Mouse (Mus musculus) heart, embryonic 15.5 days (tissue): ENCODE results near the gene Auh. TPM values are rescaled to one million over a fixed set of nuclear protein-coding genes. Genes with fewer than 3 reads are reported as not detected.

ENCODE experiments used
- ATAC-seq: fragments of 200-750 bp; cut with Nextera tagmentation; replicated peaks from 2 replicates; pipeline ENCODE4 v1.8.0; 2017; ENCODE audit warnings: low read depth, moderate TSS enrichment; ENCODE audit not compliant: insufficient number of reproducible peaks, insufficient read depth, low FRiP score
- H3K27ac ChIP-seq: fragments of 300-500 bp; sonication (generic); 2 replicates; pipeline ENCODE4 v1.5.1; 2015; ENCODE audit warnings: mild to moderate bottlenecking, inconsistent platforms
- H3K27me3 ChIP-seq: fragments of 300-500 bp; sonication (generic); 2 replicates; pipeline ENCODE4 v1.6.1; 2015; ENCODE audit warnings: inconsistent platforms
- H3K36me3 ChIP-seq: fragments of 300-500 bp; sonication (generic); 2 replicates; pipeline ENCODE4 v1.6.1; 2015; ENCODE audit warnings: mild to moderate bottlenecking, inconsistent platforms
- H3K4me1 ChIP-seq: fragments of 300-500 bp; sonication (generic); replicated peaks from 2 replicates; pipeline ENCODE4 v1.6.1; 2015; ENCODE audit warnings: inconsistent platforms
- H3K4me2 ChIP-seq: fragments of 300-500 bp; sonication (generic); 2 replicates; pipeline ENCODE4 v1.6.1; 2015; ENCODE audit warnings: inconsistent platforms, mild to moderate bottlenecking, moderate library complexity
- H3K4me3 ChIP-seq: fragments of 300-500 bp; sonication (generic); 2 replicates; pipeline ENCODE4 v1.5.1; 2015; ENCODE audit warnings: mild to moderate bottlenecking, inconsistent platforms
- H3K9ac ChIP-seq: fragments of 300-500 bp; sonication (generic); 2 replicates; pipeline ENCODE4 v1.6.1; 2015; ENCODE audit warnings: mild to moderate bottlenecking, inconsistent platforms
- H3K9me3 ChIP-seq: fragments of 300-500 bp; sonication (generic); replicated peaks from 2 replicates; pipeline ENCODE4 v1.6.1; 2016; ENCODE audit warnings: inconsistent platforms
- WGBS: fragments of 180-500 bp; shearing (Covaris S2); methylation state at CpG from one replicate; pipeline ENCODE4 v1.1.7; 2015; ENCODE audit warnings: mixed read lengths; 5-methylcytosine and 5-hydroxymethylcytosine counted together
- polyA plus RNA-seq: library from polyadenylated mRNA; unstranded; fragments of >200 nt; fragmentation: Nextera tagmentation; extraction: Ambion mirVana; gene quantifications from 2 replicates; pipeline ENCODE4 v1.2.1, GENCODE M21; 2015

Auh gene
- polyA plus RNA-seq, 1 experiment from 2014 or later: 53.8 TPM

DNA sequence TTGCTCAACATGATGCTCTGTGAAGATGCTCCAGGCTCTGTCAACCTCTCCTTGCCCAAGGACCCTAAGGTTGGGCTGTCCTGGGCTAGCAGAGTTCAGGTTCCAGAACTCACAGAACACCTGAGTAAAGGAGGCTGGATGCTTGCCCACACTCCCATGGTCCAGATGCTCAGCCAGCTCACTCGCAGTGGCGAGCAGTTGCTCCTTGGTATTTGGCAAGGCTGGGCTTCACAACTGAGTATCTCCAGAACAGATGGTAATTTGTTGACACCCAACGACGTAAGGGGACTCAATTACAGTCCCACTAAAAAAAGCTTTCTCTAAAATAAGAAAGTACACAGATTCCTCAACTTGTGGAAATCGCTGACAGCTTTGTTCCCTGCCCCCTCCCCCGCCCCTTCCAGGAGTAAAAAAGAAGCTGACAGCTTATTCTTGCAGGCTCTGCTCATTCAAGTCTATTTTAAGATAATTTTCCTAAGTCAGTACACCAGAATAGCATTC, 111.4 kb downstream of the Auh start:
- Histone ChIP-seq H3K9me3 (no peaks in the 10 kb centered on the region), H3K4me2 (0 out of 2 replicates have a peak overlapping the region, but pooled peaks have one; percentile 3), H3K4me3 (no peak overlapping the region), H3K9ac (no peak overlapping the region), H3K27ac (peak overlapping the region; percentile 72), H3K27me3 (no peaks in the 10 kb centered on the region), H3K36me3 (no peaks in the 10 kb centered on the region), H3K4me1 (peaks cover 53% of the 10 kb centered on the region)
- 27% methylated on average over 6 of the region's 6 CpGs for WGBS
- no peak for ATAC-seq

DNA sequence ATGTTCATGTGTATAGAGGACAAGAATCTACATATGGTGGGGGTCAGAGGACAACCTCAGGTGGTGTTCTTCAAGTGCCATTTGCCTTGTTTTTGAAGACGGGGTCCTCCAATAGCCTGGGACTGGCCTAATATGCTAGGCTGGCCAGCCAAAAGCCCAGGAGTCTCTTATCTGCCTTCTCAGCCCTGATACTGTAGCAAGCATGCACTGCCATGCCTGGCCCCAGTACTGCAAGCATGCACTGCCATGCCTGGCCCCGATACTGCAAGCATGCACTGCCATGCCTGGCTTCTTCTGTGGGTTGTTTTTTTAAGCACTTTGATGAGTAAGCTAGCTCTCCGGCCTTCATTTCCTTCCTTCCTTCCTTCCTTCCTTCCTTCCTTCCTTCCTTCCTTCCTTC, 115.7 kb downstream of the Auh start:
- Histone ChIP-seq H3K4me1 (peaks cover 12% of the 10 kb centered on the region), H3K27ac (no peak overlapping the region), H3K9me3 (no peaks in the 10 kb centered on the region), H3K4me3 (no peak overlapping the region), H3K4me2 (no peak overlapping the region), H3K36me3 (no peaks in the 10 kb centered on the region), H3K27me3 (no peaks in the 10 kb centered on the region), H3K9ac (no peak overlapping the region)
- ATAC-seq: no peak
- 51% methylated on average over 3 of the region's 3 CpGs for WGBS

DNA sequence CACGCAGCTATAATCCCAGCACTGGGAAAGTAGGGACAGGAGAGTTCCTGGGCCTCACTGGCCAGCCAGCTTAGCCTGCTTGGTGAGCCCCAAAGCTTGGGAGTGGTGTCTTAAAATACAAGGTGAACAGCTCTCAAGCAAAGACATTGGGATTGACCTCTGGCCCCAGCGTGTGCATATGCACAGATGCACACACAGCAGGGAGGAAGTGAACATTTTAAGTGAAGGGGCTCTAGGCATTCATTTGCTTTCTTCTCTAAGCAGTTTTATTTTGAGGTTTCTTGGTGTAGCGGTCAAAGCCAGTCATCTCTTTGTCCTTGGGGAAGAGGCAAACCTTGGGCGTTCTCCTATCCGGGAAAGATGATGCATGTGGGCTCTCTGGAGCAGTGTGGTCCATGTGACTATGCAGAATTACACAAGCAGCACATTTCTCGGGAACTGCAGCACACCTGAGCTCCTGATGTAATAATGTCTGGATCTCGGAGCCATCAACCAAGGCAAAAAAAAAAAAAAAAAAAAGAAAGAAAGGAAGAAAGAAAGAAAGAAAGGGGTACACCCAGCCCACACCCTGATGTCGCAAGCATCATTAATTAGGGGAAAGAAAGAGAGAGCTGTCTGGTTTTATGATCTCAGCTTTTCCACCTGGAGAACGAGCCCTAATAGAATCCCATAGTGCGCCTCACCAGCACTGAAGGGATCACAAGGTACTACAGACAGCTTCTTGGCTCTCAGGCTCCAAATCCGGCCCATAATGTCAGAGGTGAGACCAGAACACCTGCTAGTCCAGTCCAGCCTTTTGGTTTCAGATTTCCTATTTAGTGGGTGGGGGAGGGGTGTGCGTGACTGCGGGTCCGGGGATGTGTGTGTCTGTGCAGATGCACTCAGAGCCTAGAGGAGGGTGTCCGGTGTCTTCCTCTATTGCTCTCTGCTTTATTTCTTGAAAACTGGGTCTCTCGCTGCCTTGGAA, 116.6 kb downstream of the Auh start:
- Histone ChIP-seq H3K36me3 (no peaks in the 10 kb centered on the region), H3K4me3 (no peak overlapping the region), H3K4me1 (peaks cover 3% of the 10 kb centered on the region), H3K27me3 (no peaks in the 10 kb centered on the region), H3K27ac (no peak overlapping the region), H3K9me3 (no peaks in the 10 kb centered on the region), H3K4me2 (no peak overlapping the region), H3K9ac (no peak overlapping the region)
- WGBS: 79% methylated on average over 16 of the region's 16 CpGs
- no peak for ATAC-seq

DNA sequence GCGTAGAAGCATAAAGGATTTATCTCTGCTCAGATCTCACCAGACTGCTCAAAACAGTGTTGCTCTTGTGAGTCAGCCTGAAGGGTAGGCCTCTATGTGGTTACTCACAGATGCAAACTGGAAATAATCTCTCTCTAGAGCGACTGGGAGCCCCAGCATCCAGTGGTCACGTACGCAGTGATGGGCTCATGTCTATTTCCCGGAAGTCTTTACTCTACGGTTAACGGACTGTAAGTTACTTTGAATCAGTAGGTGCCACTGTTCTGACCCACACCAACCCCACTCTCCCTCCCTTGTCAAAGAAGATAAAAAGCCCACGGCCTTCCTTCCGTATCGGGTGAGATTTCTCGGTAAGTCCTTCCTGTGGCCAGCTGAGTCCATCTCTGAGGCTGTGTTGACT, 121.8 kb downstream of the Auh start:
- WGBS: 76% methylated on average over 11 of the region's 11 CpGs
- no peak overlapping the region for H3K9ac ChIP-seq
- no peak overlapping the region for H3K4me3 ChIP-seq
- peaks cover 3% of the 10 kb centered on the region for H3K4me1 ChIP-seq
- no peak overlapping the region for H3K4me2 ChIP-seq
- H3K27ac ChIP-seq: no peak overlapping the region
- H3K27me3 ChIP-seq: no peaks in the 10 kb centered on the region
- ATAC-seq: no peak
- H3K36me3 ChIP-seq: no peaks in the 10 kb centered on the region
- H3K9me3 ChIP-seq: no peaks in the 10 kb centered on the region

- WGBS: 52% methylated on average over 4 of the region's 4 CpGs
- no peak overlapping the region for H3K9ac ChIP-seq
- H3K36me3 ChIP-seq: no peaks in the 10 kb centered on the region
- no peaks in the 10 kb centered on the region for H3K27me3 ChIP-seq
- peaks cover 8% of the 10 kb centered on the region for H3K4me1 ChIP-seq
- no peak overlapping the region for H3K27ac ChIP-seq
- no peak overlapping the region for H3K4me3 ChIP-seq
- H3K4me2 ChIP-seq: no peak overlapping the region
- H3K9me3 ChIP-seq: no peaks in the 10 kb centered on the region
- ATAC-seq: no peak
These were observed 123.5 kb downstream of the Auh start for GRCm38 (mm10) chr13:52806029-52806428.

- H3K9me3 ChIP-seq: no peaks in the 10 kb centered on the region
- no peaks in the 10 kb centered on the region for H3K27me3 ChIP-seq
- no peak overlapping the region for H3K4me2 ChIP-seq
- H3K36me3 ChIP-seq: no peaks in the 10 kb centered on the region
- H3K9ac ChIP-seq: no peak overlapping the region
- no peak overlapping the region for H3K4me3 ChIP-seq
- H3K27ac ChIP-seq: no peak overlapping the region
- 65% methylated on average over 6 of the region's 6 CpGs for WGBS
- ATAC-seq: no peak
- peaks cover 8% of the 10 kb centered on the region for H3K4me1 ChIP-seq
These were observed 123.9 kb downstream of the Auh start for GRCm38 (mm10) chr13:52805581-52805980.

DNA sequence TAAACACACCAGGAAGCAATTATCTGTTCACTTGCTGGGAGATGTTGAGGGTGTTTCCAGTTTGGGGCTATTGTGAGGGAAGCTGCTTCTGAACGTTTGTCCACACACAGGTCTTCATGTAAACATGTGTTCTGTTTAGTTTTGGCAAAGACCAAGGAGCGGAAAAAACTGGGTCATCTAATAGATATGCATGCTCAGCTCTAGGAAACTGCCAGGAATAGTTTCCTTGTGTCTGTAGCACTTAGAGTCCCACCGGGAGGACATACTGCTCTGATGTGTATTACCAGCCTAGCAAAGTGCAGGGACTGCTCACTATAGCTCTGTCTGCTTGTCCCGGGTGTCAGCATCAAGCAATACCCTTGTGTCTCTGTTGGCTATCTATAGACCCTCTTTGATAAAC, 127.0 kb downstream of the Auh start:
- no peaks in the 10 kb centered on the region for H3K36me3 ChIP-seq
- H3K9ac ChIP-seq: no peak overlapping the region
- H3K4me2 ChIP-seq: no peak overlapping the region
- no peaks in the 10 kb centered on the region for H3K27me3 ChIP-seq
- 27% methylated on average over 4 of the region's 4 CpGs for WGBS
- H3K9me3 ChIP-seq: no peaks in the 10 kb centered on the region
- no peak overlapping the region for H3K4me3 ChIP-seq
- H3K27ac ChIP-seq: no peak overlapping the region
- ATAC-seq: no peak
- H3K4me1 ChIP-seq: peaks cover 8% of the 10 kb centered on the region

- H3K4me2 ChIP-seq: no peak overlapping the region
- no peak overlapping the region for H3K9ac ChIP-seq
- H3K4me3 ChIP-seq: no peak overlapping the region
- H3K4me1 ChIP-seq: peaks cover 6% of the 10 kb centered on the region
- no peaks in the 10 kb centered on the region for H3K27me3 ChIP-seq
- 52% methylated on average over 4 of the region's 4 CpGs for WGBS
- ATAC-seq: no peak
- no peak overlapping the region for H3K27ac ChIP-seq
- H3K36me3 ChIP-seq: no peaks in the 10 kb centered on the region
- H3K9me3 ChIP-seq: no peaks in the 10 kb centered on the region
These were observed 128.7 kb downstream of the Auh start for GRCm38 (mm10) chr13:52800687-52801341.

DNA sequence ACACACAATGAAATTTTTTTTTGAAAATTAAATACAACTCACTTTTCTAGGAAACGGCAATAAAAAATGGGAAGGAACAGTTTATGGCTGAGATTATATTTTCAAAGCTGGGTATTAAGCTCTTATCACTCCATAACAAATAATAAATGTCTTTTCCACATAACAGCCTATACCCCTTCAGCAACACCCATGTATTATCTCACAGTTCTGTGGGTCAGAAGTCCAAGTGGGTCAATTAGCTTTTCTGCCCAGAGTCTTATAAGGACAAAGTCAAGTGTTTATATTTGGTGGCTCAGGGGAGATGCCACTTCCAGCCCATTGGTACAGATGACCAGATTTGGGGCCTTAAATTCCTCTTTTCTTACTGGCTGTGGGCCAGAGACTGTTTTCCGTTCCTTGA, 129.4 kb downstream of the Auh start:
- H3K27ac ChIP-seq: no peak overlapping the region
- peaks cover 6% of the 10 kb centered on the region for H3K4me1 ChIP-seq
- no peaks in the 10 kb centered on the region for H3K9me3 ChIP-seq
- H3K4me3 ChIP-seq: no peak overlapping the region
- H3K4me2 ChIP-seq: no peak overlapping the region
- ATAC-seq: no peak
- no peak overlapping the region for H3K9ac ChIP-seq
- no peaks in the 10 kb centered on the region for H3K36me3 ChIP-seq
- no peaks in the 10 kb centered on the region for H3K27me3 ChIP-seq
- 55% methylated on average over 2 of the region's 2 CpGs for WGBS

GRCm38 (mm10) chr13:52794232-52794631, 135.2 kb downstream of the Auh start:
- WGBS: 92% methylated on average over 4 of the region's 4 CpGs
- no peaks in the 10 kb centered on the region for H3K9me3 ChIP-seq
- no peaks in the 10 kb centered on the region for H3K27me3 ChIP-seq
- ATAC-seq: no peak
- H3K36me3 ChIP-seq: no peaks in the 10 kb centered on the region
- no peak overlapping the region for H3K4me2 ChIP-seq
- no peaks in the 10 kb centered on the region for H3K4me1 ChIP-seq
- no peak overlapping the region for H3K4me3 ChIP-seq
- H3K9ac ChIP-seq: no peak overlapping the region
- no peak overlapping the region for H3K27ac ChIP-seq

DNA sequence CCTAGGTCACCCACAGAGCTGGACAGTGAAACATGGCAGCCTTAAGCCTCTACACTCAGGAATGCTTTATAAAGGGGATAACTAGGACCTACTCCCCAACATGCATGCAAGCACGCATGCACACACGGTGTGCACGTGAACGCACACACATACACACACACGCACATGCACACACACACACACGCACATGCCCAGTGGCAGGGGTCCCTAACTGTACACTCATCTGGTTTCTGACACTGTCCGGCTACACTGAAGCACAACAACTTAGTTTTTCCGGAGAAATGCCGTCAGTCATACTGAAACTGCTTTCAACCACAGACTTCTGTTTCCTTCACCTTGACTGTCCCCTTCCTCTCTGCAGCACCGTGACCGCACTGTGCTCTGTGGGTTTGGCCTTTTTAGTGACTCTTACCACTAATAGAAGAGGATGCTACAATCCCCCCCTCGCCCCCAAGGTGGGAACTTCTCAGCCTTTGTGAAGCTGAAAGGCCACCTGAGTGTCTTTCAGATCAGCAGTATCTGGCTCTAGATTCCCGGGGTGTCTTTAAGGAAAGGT, 136.0 kb downstream of the Auh start:
- H3K27ac ChIP-seq: no peak overlapping the region
- no peaks in the 10 kb centered on the region for H3K4me1 ChIP-seq
- WGBS: 86% methylated on average over 13 of the region's 13 CpGs
- H3K4me3 ChIP-seq: no peak overlapping the region
- no peaks in the 10 kb centered on the region for H3K36me3 ChIP-seq
- no peak overlapping the region for H3K9ac ChIP-seq
- no peak overlapping the region for H3K4me2 ChIP-seq
- no peaks in the 10 kb centered on the region for H3K27me3 ChIP-seq
- ATAC-seq: no peak
- no peaks in the 10 kb centered on the region for H3K9me3 ChIP-seq
